Mouse (Mus musculus) kidney, embryonic 15.5 days (tissue): ENCODE data around the gene Arid1a. TPM values are rescaled to one million over a fixed set of nuclear protein-coding genes. Genes with fewer than 3 reads are reported as not detected.

Experiments used
- ATAC-seq: fragments of 200-750 bp; cut with Nextera tagmentation; replicated peaks from 2 replicates; pipeline ENCODE4 v1.8.0; 2017; ENCODE audit warnings: moderate TSS enrichment; ENCODE audit not compliant: low FRiP score
- H3K27ac ChIP-seq: fragments of 300-500 bp; sonication (generic); 2 replicates; pipeline ENCODE4 v1.5.1; 2015; ENCODE audit warnings: mild to moderate bottlenecking, inconsistent platforms
- H3K27me3 ChIP-seq: fragments of 300-500 bp; sonication (generic); 2 replicates; pipeline ENCODE4 v1.6.1; 2015; ENCODE audit warnings: inconsistent platforms
- H3K36me3 ChIP-seq: fragments of 300-500 bp; sonication (generic); 2 replicates; pipeline ENCODE4 v1.6.1; 2015; ENCODE audit warnings: inconsistent platforms
- H3K4me1 ChIP-seq: fragments of 300-500 bp; sonication (generic); 2 replicates; pipeline ENCODE4 v1.6.1; 2015; ENCODE audit warnings: inconsistent platforms
- H3K4me2 ChIP-seq: fragments of 300-500 bp; sonication (generic); 2 replicates; pipeline ENCODE4 v1.6.1; 2015; ENCODE audit warnings: moderate library complexity, mild to moderate bottlenecking, inconsistent platforms
- H3K4me3 ChIP-seq: fragments of 300-500 bp; sonication (generic); replicated peaks from 2 replicates; pipeline ENCODE4 v1.5.1; 2015; ENCODE audit warnings: mild to moderate bottlenecking, inconsistent platforms
- H3K9ac ChIP-seq: fragments of 300-500 bp; sonication (generic); 2 replicates; pipeline ENCODE4 v1.6.1; 2015; ENCODE audit warnings: mild to moderate bottlenecking, inconsistent platforms
- H3K9me3 ChIP-seq: fragments of 300-500 bp; sonication (generic); replicated peaks from 2 replicates; pipeline ENCODE4 v1.6.1; 2016; ENCODE audit warnings: inconsistent platforms
- WGBS: fragments of 180-500 bp; shearing (Covaris S2); methylation state at CpG from one replicate; pipeline ENCODE4 v1.1.7; 2015; ENCODE audit warnings: mixed read lengths; 5-methylcytosine and 5-hydroxymethylcytosine counted together
- polyA plus RNA-seq: library from polyadenylated mRNA; unstranded; fragments of >200 nt; fragmentation: Nextera tagmentation; extraction: Ambion mirVana; gene quantifications from 2 replicates; pipeline ENCODE4 v1.2.1, GENCODE M21; 2015

The Arid1a gene
- polyA plus RNA-seq, 1 experiment from 2014 or later, result 36.1 TPM

- Histone ChIP-seq H3K4me1 (peaks cover 65% of the 10 kb centered on the region), H3K4me2 (peak within 1 kb of the TSS; percentile 82), H3K9ac (peak within 1 kb of the TSS; percentile 74), H3K36me3 (peaks cover 11% of the 10 kb centered on the region; the same call in 1 of the 2 replicates), H3K27ac (peak within 1 kb of the TSS; percentile 100), H3K4me3 (peak within 1 kb of the TSS; percentile 82), H3K27me3 (no peaks in the 10 kb centered on the region), H3K9me3 (no peaks in the 10 kb centered on the region)
- WGBS, result under 1% methylated on average over 75 of the region's 76 CpGs
- peak; percentile 89 for ATAC-seq
Observed at GRCm38 (mm10) chr4:133671881-133672844, 84.4 kb downstream of the Arid1a start, which contains the start of gene Pigv. Gene Pigv (minus strand): TSS chr4:133672647.

- H3K36me3 ChIP-seq, result peaks cover 20% of the 10 kb centered on the region; the same call in 1 of the 2 replicates
- H3K27ac ChIP-seq, result peak overlapping the region; percentile 100
- peak overlapping the region; percentile 82 for H3K4me3 ChIP-seq
- peak overlapping the region; percentile 74 for H3K9ac ChIP-seq
- H3K4me1 ChIP-seq, result peaks cover 57% of the 10 kb centered on the region
- no peaks in the 10 kb centered on the region for H3K9me3 ChIP-seq
- H3K4me2 ChIP-seq, result peak overlapping the region; percentile 82
- no peaks in the 10 kb centered on the region for H3K27me3 ChIP-seq
- ATAC-seq, result no peak
- 3% methylated on average over 13 of the region's 13 CpGs for WGBS
Observed at GRCm38 (mm10) chr4:133671184-133671880, 85.2 kb downstream of the Arid1a start.

- WGBS, result 55% methylated on average over 6 of the region's 6 CpGs
- Histone ChIP-seq H3K9ac (no peak overlapping the region), H3K27me3 (no peaks in the 10 kb centered on the region), H3K4me2 (peak overlapping the region; percentile 82; the same call in 1 of the 2 replicates), H3K4me1 (peaks cover 41% of the 10 kb centered on the region), H3K27ac (0 out of 2 replicates have a peak overlapping the region, but pooled peaks have one; percentile 14), H3K4me3 (no peak overlapping the region), H3K36me3 (peaks cover 32% of the 10 kb centered on the region), H3K9me3 (no peaks in the 10 kb centered on the region)
- no peak for ATAC-seq
Observed at GRCm38 (mm10) chr4:133669652-133670210, 86.8 kb downstream of the Arid1a start.

GRCm38 (mm10) chr4:133668537-133668936, 88.0 kb downstream of the Arid1a start:
- no peaks in the 10 kb centered on the region for H3K27me3 ChIP-seq
- H3K4me2 ChIP-seq, result no peak overlapping the region
- ATAC-seq, result no peak
- H3K4me1 ChIP-seq, result peaks cover 29% of the 10 kb centered on the region
- H3K9me3 ChIP-seq, result no peaks in the 10 kb centered on the region
- 57% methylated on average over 3 of the region's 3 CpGs for WGBS
- peaks cover 42% of the 10 kb centered on the region for H3K36me3 ChIP-seq
- no peak overlapping the region for H3K9ac ChIP-seq
- H3K4me3 ChIP-seq, result no peak overlapping the region
- H3K27ac ChIP-seq, result no peak overlapping the region

GRCm38 (mm10) chr4:133666199-133666598, 90.4 kb downstream of the Arid1a start:
- peaks cover 55% of the 10 kb centered on the region for H3K36me3 ChIP-seq
- H3K9ac ChIP-seq, result no peak overlapping the region
- H3K4me3 ChIP-seq, result no peak overlapping the region
- no peak for ATAC-seq
- WGBS, result 89% methylated on average over 6 of the region's 6 CpGs
- H3K4me2 ChIP-seq, result no peak overlapping the region
- no peaks in the 10 kb centered on the region for H3K9me3 ChIP-seq
- peaks cover 27% of the 10 kb centered on the region for H3K4me1 ChIP-seq
- H3K27ac ChIP-seq, result no peak overlapping the region
- H3K27me3 ChIP-seq, result no peaks in the 10 kb centered on the region

- no peak overlapping the region for H3K4me3 ChIP-seq
- peaks cover 55% of the 10 kb centered on the region for H3K36me3 ChIP-seq
- no peak for ATAC-seq
- no peaks in the 10 kb centered on the region for H3K9me3 ChIP-seq
- no peaks in the 10 kb centered on the region for H3K27me3 ChIP-seq
- no peak overlapping the region for H3K27ac ChIP-seq
- H3K9ac ChIP-seq, result no peak overlapping the region
- 80% methylated on average over 11 of the region's 11 CpGs for WGBS
- H3K4me2 ChIP-seq, result no peak overlapping the region
- peaks cover 28% of the 10 kb centered on the region for H3K4me1 ChIP-seq
Observed at GRCm38 (mm10) chr4:133665118-133665517, 91.5 kb downstream of the Arid1a start.

- 87% methylated on average over 8 of the region's 8 CpGs for WGBS
- H3K9me3 ChIP-seq, result no peaks in the 10 kb centered on the region
- no peak overlapping the region for H3K4me2 ChIP-seq
- peaks cover 40% of the 10 kb centered on the region for H3K4me1 ChIP-seq
- H3K36me3 ChIP-seq, result peaks cover 47% of the 10 kb centered on the region
- H3K27me3 ChIP-seq, result no peaks in the 10 kb centered on the region
- no peak overlapping the region for H3K4me3 ChIP-seq
- H3K9ac ChIP-seq, result no peak overlapping the region
- ATAC-seq, result no peak
- H3K27ac ChIP-seq, result no peak overlapping the region
Observed at GRCm38 (mm10) chr4:133662945-133663344, 93.6 kb downstream of the Arid1a start.

- Histone ChIP-seq H3K4me3 (no peak overlapping the region), H3K27ac (no peak overlapping the region), H3K36me3 (peaks cover 44% of the 10 kb centered on the region), H3K9me3 (no peaks in the 10 kb centered on the region), H3K27me3 (no peaks in the 10 kb centered on the region), H3K9ac (no peak overlapping the region), H3K4me1 (peaks cover 45% of the 10 kb centered on the region), H3K4me2 (no peak overlapping the region)
- no peak for ATAC-seq
- WGBS, result 86% methylated on average over 8 of the region's 8 CpGs
Observed at GRCm38 (mm10) chr4:133662421-133662820, 94.1 kb downstream of the Arid1a start.

GRCm38 (mm10) chr4:133660193-133661155, 96.1 kb downstream of the Arid1a start:
- Histone ChIP-seq H3K27ac (peak overlapping the region; percentile 99), H3K4me3 (peak overlapping the region; percentile 40), H3K27me3 (no peaks in the 10 kb centered on the region), H3K36me3 (peaks cover 30% of the 10 kb centered on the region), H3K9ac (peak overlapping the region; percentile 44), H3K4me2 (peak overlapping the region; percentile 63), H3K9me3 (no peaks in the 10 kb centered on the region), H3K4me1 (peaks cover 61% of the 10 kb centered on the region)
- ATAC-seq, result peak; percentile 61
- WGBS, result 10% methylated on average over 10 of the region's 10 CpGs

GRCm38 (mm10) chr4:133659497-133660192, 96.9 kb downstream of the Arid1a start:
- Histone ChIP-seq H3K36me3 (peaks cover 22% of the 10 kb centered on the region), H3K27me3 (no peaks in the 10 kb centered on the region), H3K4me1 (peaks cover 61% of the 10 kb centered on the region), H3K4me3 (peak overlapping the region; percentile 40), H3K4me2 (peak overlapping the region; percentile 63), H3K9ac (peak overlapping the region; percentile 44), H3K27ac (peak overlapping the region; percentile 99), H3K9me3 (no peaks in the 10 kb centered on the region)
- WGBS, result 4% methylated on average over 15 of the region's 15 CpGs
- ATAC-seq, result peak; percentile 20; the same call in 1 of the 2 replicates
